Mouse (Mus musculus) midbrain, embryonic 15.5 days (tissue): ENCODE data around the gene Mrps17. TPM values are rescaled to one million over a fixed set of nuclear protein-coding genes. Genes with fewer than 3 reads are reported as not detected.
"Not testable (repeated sequence)": the region's sequence is repeated elsewhere in the genome, so short reads cannot be mapped to it uniquely, and the experiment has no call there.

Experiments
- ATAC-seq: fragments of 200-750 bp; cut with Nextera tagmentation; replicated peaks from 2 replicates; pipeline ENCODE4 v1.8.0; 2017; ENCODE audit warnings: moderate TSS enrichment
- H3K27ac ChIP-seq: fragments of 300-500 bp; sonication (generic); 2 replicates; pipeline ENCODE4 v1.5.1; 2015; ENCODE audit warnings: mild to moderate bottlenecking, inconsistent platforms
- H3K27me3 ChIP-seq: fragments of 300-500 bp; sonication (generic); replicated peaks from 2 replicates; pipeline ENCODE4 v1.6.1; 2015; ENCODE audit warnings: inconsistent platforms
- H3K36me3 ChIP-seq: fragments of 300-500 bp; sonication (generic); replicated peaks from 2 replicates; pipeline ENCODE4 v1.6.1; 2015; ENCODE audit warnings: inconsistent platforms
- H3K4me1 ChIP-seq: fragments of 300-500 bp; sonication (generic); 2 replicates; pipeline ENCODE4 v1.6.1; 2015; ENCODE audit warnings: inconsistent platforms
- H3K4me2 ChIP-seq: fragments of 300-500 bp; sonication (generic); 2 replicates; pipeline ENCODE4 v1.6.1; 2015; ENCODE audit warnings: inconsistent platforms, mild to moderate bottlenecking, moderate library complexity
- H3K4me3 ChIP-seq: fragments of 300-500 bp; sonication (generic); 2 replicates; pipeline ENCODE4 v1.5.1; 2015; ENCODE audit warnings: mild to moderate bottlenecking, inconsistent platforms
- H3K9ac ChIP-seq: fragments of 300-500 bp; sonication (generic); 2 replicates; pipeline ENCODE4 v1.6.1; 2015; ENCODE audit warnings: mild to moderate bottlenecking, inconsistent platforms
- H3K9me3 ChIP-seq: fragments of 300-500 bp; sonication (generic); 2 replicates; pipeline ENCODE4 v1.6.1; 2016; ENCODE audit warnings: inconsistent platforms
- WGBS: fragments of 180-500 bp; shearing (Covaris S2); methylation state at CpG from one replicate; pipeline ENCODE4 v1.1.7; 2015; ENCODE audit warnings: mixed read lengths; 5-methylcytosine and 5-hydroxymethylcytosine counted together
- polyA plus RNA-seq: library from polyadenylated mRNA; unstranded; fragments of >200 nt; fragmentation: Nextera tagmentation; extraction: Ambion mirVana; gene quantifications from 2 replicates; pipeline ENCODE4 v1.2.1, GENCODE M21; 2015

Gene Mrps17
- 161 and 167 TPM in 2 replicates for polyA plus RNA-seq

GRCm38 (mm10) chr5:129715326-129715861 is at the start of gene Mrps17:
Mrps17 (plus strand) TSS chr5:129715497.
- H3K9ac ChIP-seq: peak within 1 kb of the TSS; percentile 72
- H3K27me3 ChIP-seq: no peaks in the 10 kb centered on the region
- H3K4me3 ChIP-seq: peak within 1 kb of the TSS; percentile 56
- WGBS: under 1% methylated on average over 33 of the region's 33 CpGs
- peaks cover 12% of the 10 kb centered on the region; the same call in 1 of the 2 replicates for H3K36me3 ChIP-seq
- peaks cover 12% of the 10 kb centered on the region for H3K4me1 ChIP-seq
- H3K9me3 ChIP-seq: no peaks in the 10 kb centered on the region
- H3K4me2 ChIP-seq: peak within 1 kb of the TSS; percentile 82
- ATAC-seq: peak; percentile 96
- peak within 1 kb of the TSS; percentile 51 for H3K27ac ChIP-seq

GRCm38 (mm10) chr5:129666271-129666909 is 48.9 kb upstream of the Mrps17 start:
- H3K4me1 ChIP-seq: peaks cover 18% of the 10 kb centered on the region
- H3K27me3 ChIP-seq: no peaks in the 10 kb centered on the region
- no peak overlapping the region for H3K4me3 ChIP-seq
- H3K4me2 ChIP-seq: no peak overlapping the region
- no peak for ATAC-seq
- H3K36me3 ChIP-seq: no peaks in the 10 kb centered on the region
- no peak overlapping the region for H3K27ac ChIP-seq
- H3K9ac ChIP-seq: no peak overlapping the region
- WGBS: 96% methylated on average over 10 of the region's 10 CpGs
- H3K9me3 ChIP-seq: no peaks in the 10 kb centered on the region

GRCm38 (mm10) chr5:129667851-129668250 is 47.4 kb upstream of the Mrps17 start:
- peaks cover 18% of the 10 kb centered on the region for H3K4me1 ChIP-seq
- no peak for ATAC-seq
- no peak overlapping the region for H3K4me3 ChIP-seq
- no peaks in the 10 kb centered on the region for H3K36me3 ChIP-seq
- 93% methylated on average over 4 of the region's 4 CpGs for WGBS
- H3K9ac ChIP-seq: no peak overlapping the region
- no peak overlapping the region for H3K27ac ChIP-seq
- no peaks in the 10 kb centered on the region for H3K27me3 ChIP-seq
- H3K9me3 ChIP-seq: no peaks in the 10 kb centered on the region
- no peak overlapping the region for H3K4me2 ChIP-seq

DNA sequence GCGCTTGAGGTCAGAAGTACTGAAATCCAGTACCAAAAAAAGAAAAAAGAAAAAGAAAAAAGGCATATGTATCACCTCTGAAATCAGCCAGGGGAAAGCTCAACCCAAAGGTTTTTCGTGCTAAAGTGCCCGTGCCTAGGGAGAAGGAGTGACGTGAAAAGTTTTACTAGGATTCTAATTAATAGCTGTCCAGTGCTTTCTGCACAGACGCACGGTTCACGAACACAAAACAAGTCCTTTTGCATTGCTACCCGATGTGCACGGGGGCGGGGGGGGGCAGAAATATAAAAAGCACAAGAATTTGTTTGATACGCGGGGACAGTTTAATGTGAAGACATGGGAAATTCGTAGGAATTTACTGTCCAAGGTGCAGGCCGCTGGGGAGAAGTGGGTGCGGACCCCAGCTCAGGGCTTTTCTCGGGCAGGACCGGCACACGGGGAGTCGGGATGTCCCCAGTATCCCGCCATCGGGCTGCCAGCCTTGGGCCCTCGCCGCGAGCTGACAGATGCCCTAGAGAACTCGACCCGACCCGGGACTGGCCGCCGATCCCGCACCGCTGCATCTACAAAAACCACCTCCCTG is 45.8 kb upstream of the Mrps17 start:
- WGBS: under 1% methylated on average over 31 of the region's 31 CpGs
- ATAC-seq: peak; percentile 65; the same call in 1 of the 2 replicates

DNA sequence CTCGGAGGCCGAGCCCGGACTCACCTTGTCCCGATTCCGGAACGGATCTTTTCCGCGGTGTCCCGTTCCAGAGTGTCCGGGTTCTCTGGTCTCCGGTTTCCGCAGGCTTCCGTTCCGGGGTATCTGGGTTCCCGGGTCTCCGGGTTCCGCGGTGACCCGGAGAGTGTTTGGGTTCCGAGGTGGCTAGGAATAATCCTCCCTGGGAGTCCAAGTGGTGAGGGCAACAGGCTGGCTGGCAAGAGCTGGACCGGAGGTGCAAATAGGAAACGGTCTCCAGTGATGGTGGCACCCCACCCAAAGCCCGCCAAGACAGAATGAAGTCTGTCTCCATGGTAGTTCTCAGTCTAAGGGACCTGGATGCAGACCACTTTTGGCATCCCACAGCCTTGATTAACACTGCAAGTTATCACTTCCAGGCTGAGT is 45.2 kb upstream of the Mrps17 start, which contains the start of gene Zfp11:
Gene Zfp11, minus strand, starts transcription at position 64 of the 423 bp plus-strand sequence.
- WGBS: under 1% methylated on average over 23 of the region's 23 CpGs
- H3K4me2 ChIP-seq: peak within 1 kb of the TSS; percentile 78
- ATAC-seq: peak; percentile 82
- H3K27me3 ChIP-seq: no peaks in the 10 kb centered on the region
- H3K36me3 ChIP-seq: no peaks in the 10 kb centered on the region
- H3K27ac ChIP-seq: peak within 1 kb of the TSS; percentile 76
- H3K4me1 ChIP-seq: peaks cover 18% of the 10 kb centered on the region
- peak within 1 kb of the TSS; percentile 87 for H3K9ac ChIP-seq
- no peaks in the 10 kb centered on the region; the same call in 1 of the 2 replicates for H3K9me3 ChIP-seq
- peak within 1 kb of the TSS; percentile 93 for H3K4me3 ChIP-seq

More for the DNA sequence above, 45.8 kb upstream of the Mrps17 start:
- Histone ChIP-seq H3K36me3 (no peaks in the 10 kb centered on the region), H3K9ac (peak overlapping the region; percentile 87), H3K4me2 (peak overlapping the region; percentile 78), H3K9me3 (no peaks in the 10 kb centered on the region; the same call in 1 of the 2 replicates), H3K27ac (peak overlapping the region; percentile 76), H3K27me3 (no peaks in the 10 kb centered on the region), H3K4me3 (peak overlapping the region; percentile 93), H3K4me1 (peaks cover 18% of the 10 kb centered on the region)

DNA sequence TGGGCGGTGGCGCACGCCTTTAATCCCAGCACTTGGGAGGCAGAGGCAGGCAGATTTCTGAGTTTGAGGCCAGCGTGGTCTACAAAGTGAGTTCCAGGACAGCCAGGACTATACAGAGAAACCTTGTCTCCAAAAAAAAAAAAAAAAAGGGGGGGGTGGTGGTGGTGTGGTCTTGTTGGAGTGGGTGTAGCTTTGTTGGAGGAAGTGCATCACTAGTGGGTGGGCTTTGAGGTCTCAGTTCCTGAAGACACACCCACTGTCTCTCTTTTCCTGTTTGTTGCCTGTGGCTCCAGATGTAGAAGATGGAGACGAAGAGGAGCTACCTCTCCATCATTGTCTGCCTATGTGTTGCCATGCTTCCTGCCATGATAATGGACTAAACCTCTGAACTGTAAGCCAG is 30.2 kb upstream of the Mrps17 start:
- not testable (repeated sequence) for H3K36me3 ChIP-seq, H3K27ac ChIP-seq, H3K4me2 ChIP-seq, H3K9me3 ChIP-seq, H3K27me3 ChIP-seq, H3K9ac ChIP-seq, H3K4me3 ChIP-seq, H3K4me1 ChIP-seq, ATAC-seq
- 90% methylated on average over 5 of the region's 5 CpGs for WGBS

DNA sequence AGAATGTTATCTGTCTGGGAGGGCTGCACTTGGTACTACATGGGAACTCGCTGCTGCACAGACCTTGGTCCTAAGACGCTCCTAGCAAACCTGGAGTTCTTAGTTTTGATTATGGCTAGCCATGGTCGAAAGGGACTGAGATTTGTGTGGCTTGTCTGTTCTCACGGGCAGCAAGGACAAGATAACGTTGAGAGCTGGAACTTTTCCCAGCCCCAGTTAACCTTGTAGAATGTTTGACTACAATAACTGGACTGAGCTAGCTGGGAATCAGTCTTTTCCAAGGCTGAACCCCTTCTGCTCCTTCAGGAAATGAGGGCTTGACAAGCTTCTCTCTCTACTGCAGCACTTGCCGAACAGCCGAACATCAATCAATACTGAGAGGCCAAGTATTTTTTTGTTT is 27.7 kb upstream of the Mrps17 start:
- no peaks in the 10 kb centered on the region for H3K36me3 ChIP-seq
- no peak overlapping the region for H3K27ac ChIP-seq
- WGBS: 87% methylated on average over 7 of the region's 7 CpGs
- no peak for ATAC-seq
- H3K4me2 ChIP-seq: no peak overlapping the region
- H3K9ac ChIP-seq: no peak overlapping the region
- H3K27me3 ChIP-seq: 0 out of 2 replicates have a peak, but pooled peaks cover 2% of the 10 kb centered on the region
- H3K4me1 ChIP-seq: no peaks in the 10 kb centered on the region
- H3K9me3 ChIP-seq: no peaks in the 10 kb centered on the region
- no peak overlapping the region for H3K4me3 ChIP-seq

DNA sequence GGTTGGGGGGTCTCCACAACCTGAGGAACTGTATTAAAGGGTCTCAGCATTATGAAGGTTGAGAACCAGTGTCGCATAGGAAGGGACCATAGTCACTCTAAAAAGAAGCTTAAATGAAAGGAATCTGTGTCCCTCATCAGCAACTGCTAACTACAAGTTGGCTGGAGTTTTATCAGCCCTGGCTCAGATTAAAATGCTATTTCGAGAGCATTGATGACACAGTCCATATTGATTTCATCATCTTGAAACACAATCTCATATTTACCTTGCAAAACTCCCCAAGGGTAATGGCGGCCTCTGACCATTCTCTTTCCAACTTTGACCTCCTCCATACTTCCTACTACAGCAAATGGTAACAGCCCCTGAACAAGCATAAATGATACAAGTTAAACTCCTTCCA is 24.8 kb upstream of the Mrps17 start:
- Histone ChIP-seq H3K9ac (no peak overlapping the region), H3K4me2 (no peak overlapping the region), H3K27me3 (no peaks in the 10 kb centered on the region), H3K4me1 (no peaks in the 10 kb centered on the region), H3K9me3 (no peaks in the 10 kb centered on the region), H3K36me3 (no peaks in the 10 kb centered on the region), H3K4me3 (no peak overlapping the region), H3K27ac (no peak overlapping the region)
- WGBS: 83% methylated on average over 3 of the region's 3 CpGs
- ATAC-seq: no peak

- no peak overlapping the region for H3K9ac ChIP-seq
- WGBS: 36% methylated on average over 2 of the region's 2 CpGs
- peak overlapping the region; percentile 13; the same call in 1 of the 2 replicates for H3K4me2 ChIP-seq
- H3K4me1 ChIP-seq: no peaks in the 10 kb centered on the region
- no peaks in the 10 kb centered on the region for H3K9me3 ChIP-seq
- H3K27me3 ChIP-seq: no peaks in the 10 kb centered on the region
- H3K27ac ChIP-seq: no peak overlapping the region
- no peak for ATAC-seq
- no peaks in the 10 kb centered on the region for H3K36me3 ChIP-seq
- no peak overlapping the region for H3K4me3 ChIP-seq
These were observed 14.8 kb upstream of the Mrps17 start for GRCm38 (mm10) chr5:129700506-129700905.

- H3K27me3 ChIP-seq: no peaks in the 10 kb centered on the region
- no peak overlapping the region for H3K4me2 ChIP-seq
- H3K9me3 ChIP-seq: no peaks in the 10 kb centered on the region
- no peak overlapping the region for H3K4me3 ChIP-seq
- H3K27ac ChIP-seq: no peak overlapping the region
- 73% methylated on average over 1 of the region's 1 CpGs for WGBS
- H3K36me3 ChIP-seq: no peaks in the 10 kb centered on the region
- no peak overlapping the region for H3K9ac ChIP-seq
- no peak for ATAC-seq
- no peaks in the 10 kb centered on the region for H3K4me1 ChIP-seq
These were observed 13.6 kb upstream of the Mrps17 start for GRCm38 (mm10) chr5:129701706-129702105.

GRCm38 (mm10) chr5:129703368-129703767 is 11.9 kb upstream of the Mrps17 start:
- no peak overlapping the region for H3K27ac ChIP-seq
- H3K36me3 ChIP-seq: no peaks in the 10 kb centered on the region
- H3K9ac ChIP-seq: no peak overlapping the region
- no peaks in the 10 kb centered on the region for H3K4me1 ChIP-seq
- no peak overlapping the region for H3K4me3 ChIP-seq
- no peaks in the 10 kb centered on the region for H3K9me3 ChIP-seq
- no peak overlapping the region for H3K4me2 ChIP-seq
- no peak for ATAC-seq
- H3K27me3 ChIP-seq: no peaks in the 10 kb centered on the region

DNA sequence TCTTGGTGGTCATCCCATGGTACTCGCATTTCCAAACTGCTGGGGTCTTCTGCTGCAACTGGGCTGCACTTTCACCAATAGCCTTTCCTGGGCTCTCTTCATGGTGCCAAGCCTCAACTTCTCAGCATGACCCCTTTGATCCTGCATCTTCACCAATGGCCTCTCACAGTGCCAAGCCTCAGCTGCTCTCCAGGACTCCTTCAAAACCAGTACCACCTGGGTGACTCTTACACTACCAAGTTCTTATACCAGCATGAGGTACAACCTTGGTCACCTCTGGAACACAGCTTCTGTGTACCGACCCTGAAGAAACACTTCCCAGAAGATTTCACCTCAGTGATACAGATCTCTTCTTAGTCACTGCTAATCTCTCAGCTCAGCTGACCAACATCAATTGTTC is 6.9 kb upstream of the Mrps17 start, which contains the start of gene Sept14:
Gene Sept14, minus strand, starts transcription at position 101 of the 400 bp plus-strand sequence.
- no peak within 1 kb of the TSS for H3K4me2 ChIP-seq
- no peaks in the 10 kb centered on the region for H3K27me3 ChIP-seq
- no peak for ATAC-seq
- no peaks in the 10 kb centered on the region for H3K36me3 ChIP-seq
- no peaks in the 10 kb centered on the region for H3K4me1 ChIP-seq
- no peak within 1 kb of the TSS for H3K4me3 ChIP-seq
- H3K9me3 ChIP-seq: no peaks in the 10 kb centered on the region
- 61% methylated on average over 2 of the region's 2 CpGs for WGBS
- no peak within 1 kb of the TSS for H3K27ac ChIP-seq
- H3K9ac ChIP-seq: no peak within 1 kb of the TSS
